Mouse (Mus musculus): Measurements from ENCODE around the gene 4930595D18Rik.

DNA sequence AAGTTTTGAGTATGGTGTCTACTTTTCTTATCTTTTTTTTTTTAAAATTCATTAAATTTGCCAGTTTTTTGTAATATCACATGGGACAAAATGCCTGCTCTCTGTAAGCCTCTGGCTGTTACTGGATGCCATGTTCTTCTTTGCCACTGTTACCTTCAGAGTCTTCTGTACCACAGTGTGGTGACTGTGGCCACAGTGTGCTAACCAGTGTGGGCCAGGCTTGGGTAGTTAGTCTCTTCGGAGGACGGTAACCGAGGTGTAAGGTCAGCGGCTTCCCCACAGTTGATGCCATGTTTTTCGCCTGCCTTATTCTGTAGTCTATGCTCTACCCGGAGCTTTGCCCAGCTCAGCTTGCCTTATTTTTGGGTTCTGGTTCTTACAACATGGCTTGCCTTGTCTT, 1.9 kb downstream of the 4930595D18Rik start:
- TF ChIP-seq CTCF (IDR thresholded peaks at IDR 0.05; ENCODE audit: borderline replicate concordance, insufficient read depth, low read length) (no peak), POLR2A (IDR thresholded peaks at IDR 0.05; ENCODE audit: low read depth, low read length) (no peak)

All from embryonic fibroblast, embryonic 13.5 days (primary cell).